Mouse (Mus musculus) regulatory T cell (primary cell): ENCODE measurements around the gene Tcte1.

ENCODE experiments used
- in situ Hi-C: fragments of 300-600 bp; cut with MboI, MseI; formaldehyde crosslinking; loops from one replicate; pipeline ENCODE4 v1.15.1; 2025; ENCODE audit warnings: high pct_unique_total_duplicates

Tcte1 gene

GRCm38 (mm10) chr17:45564531-45565084 lies 41.4 kb downstream of the Tcte1 start:
- in situ Hi-C loops: no loop called here

GRCm38 (mm10) chr17:45565103-45565502 lies 41.9 kb downstream of the Tcte1 start:
- in situ Hi-C loops: no loop called here

- in situ Hi-C loops: no loop called here
These were observed 42.8 kb downstream of the Tcte1 start for GRCm38 (mm10) chr17:45566031-45566359.

- in situ Hi-C loops: no loop called here
These were observed 43.3 kb downstream of the Tcte1 start for GRCm38 (mm10) chr17:45566360-45567161.

- in situ Hi-C loops: no loop called here
These were observed 43.9 kb downstream of the Tcte1 start for GRCm38 (mm10) chr17:45567162-45567601.

- in situ Hi-C loops: no loop called here
These were observed 45.8 kb downstream of the Tcte1 start for GRCm38 (mm10) chr17:45568990-45569389.

- in situ Hi-C loops: no loop called here
These were observed 46.8 kb downstream of the Tcte1 start for GRCm38 (mm10) chr17:45569999-45570398.

- in situ Hi-C loops: no loop called here
These were observed 49.2 kb downstream of the Tcte1 start for GRCm38 (mm10) chr17:45572103-45573086.

GRCm38 (mm10) chr17:45573087-45573779 lies 50.0 kb downstream of the Tcte1 start, which contains the start of gene Hsp90ab1:
Gene Hsp90ab1 (minus strand): TSS chr17:45573271.
- in situ Hi-C loops: no loop called here

GRCm38 (mm10) chr17:45573780-45574123 lies 50.5 kb downstream of the Tcte1 start:
- in situ Hi-C loops: no loop called here

- in situ Hi-C loops: no loop called here
These were observed 51.0 kb downstream of the Tcte1 start for GRCm38 (mm10) chr17:45574129-45574761.

- in situ Hi-C loops: no loop called here
These were observed 52.1 kb downstream of the Tcte1 start for GRCm38 (mm10) chr17:45575123-45575897.

- in situ Hi-C loops: no loop called here
These were observed 55.0 kb downstream of the Tcte1 start for GRCm38 (mm10) chr17:45578242-45578641.

- in situ Hi-C loops: no loop called here
These were observed 55.6 kb downstream of the Tcte1 start for GRCm38 (mm10) chr17:45578843-45579242.

- in situ Hi-C loops: no loop called here
These were observed 56.3 kb downstream of the Tcte1 start for GRCm38 (mm10) chr17:45579554-45579953.

GRCm38 (mm10) chr17:45580958-45581477 lies 57.8 kb downstream of the Tcte1 start:
- in situ Hi-C loops: no loop called here

GRCm38 (mm10) chr17:45581567-45581983 lies 58.3 kb downstream of the Tcte1 start:
- in situ Hi-C loops: no loop called here

GRCm38 (mm10) chr17:45582188-45582587 lies 59.0 kb downstream of the Tcte1 start:
- in situ Hi-C loops: no loop called here

GRCm38 (mm10) chr17:45582715-45583355 lies 59.6 kb downstream of the Tcte1 start:
- in situ Hi-C loops: no loop called here
